Mouse (Mus musculus): ENCODE results near the gene Apopt1. TPM values are rescaled to one million over a fixed set of nuclear protein-coding genes. Genes with fewer than 3 reads are reported as not detected.

Gene Apopt1
- polyA plus RNA-seq, 1 experiment = 8.4 TPM

DNA sequence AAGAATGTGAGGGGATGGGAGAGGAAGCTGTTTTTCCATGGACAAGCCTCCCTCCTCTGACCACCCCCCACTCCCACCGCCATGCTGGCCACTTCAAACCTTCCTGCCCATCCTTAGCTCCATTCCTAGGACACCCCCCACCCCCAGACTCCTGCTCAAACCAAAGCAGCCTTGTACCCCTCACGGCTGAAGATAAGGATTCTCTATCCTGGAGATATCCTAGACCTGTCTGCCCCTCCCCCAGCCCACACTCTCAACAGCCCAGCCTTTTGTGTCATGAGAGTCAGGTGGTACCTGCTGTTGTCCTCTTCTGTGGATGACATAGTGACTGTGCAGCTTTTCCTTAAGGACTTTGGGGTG, 25.0 kb upstream of the Apopt1 start:
- H3K4me3 ChIP-seq (replicated peaks) = no peak overlapping the region
- H3K4me1 ChIP-seq (ENCODE audit: control insufficient read depth) = peaks cover 3% of the 10 kb centered on the region; the same call in 1 of the 2 replicates
- H3K36me3 ChIP-seq (ENCODE audit: control insufficient read depth) = peaks cover 13% of the 10 kb centered on the region
- no peaks in the 10 kb centered on the region for H3K27me3 ChIP-seq (ENCODE audit: control insufficient read depth)
- H3K9me3 ChIP-seq (ENCODE audit: control insufficient read depth, low read length) = no peaks in the 10 kb centered on the region
- no peak for TF ChIP-seq GATA1 (IDR thresholded peaks at IDR 0.05; ENCODE audit: low read length)
- TF ChIP-seq TAL1 (IDR thresholded peaks at IDR 0.05; ENCODE audit: low read length) = no peak

GRCm38 (mm10) chr12:111689426-111689825, 23.6 kb upstream of the Apopt1 start:
- no peak for TF ChIP-seq GATA1 (IDR thresholded peaks at IDR 0.05; ENCODE audit: low read length)
- TF ChIP-seq TAL1 (IDR thresholded peaks at IDR 0.05; ENCODE audit: low read length) = no peak
- H3K4me1 ChIP-seq (ENCODE audit: control insufficient read depth) = peaks cover 8% of the 10 kb centered on the region
- no peaks in the 10 kb centered on the region for H3K9me3 ChIP-seq (ENCODE audit: control insufficient read depth, low read length)
- H3K36me3 ChIP-seq (ENCODE audit: control insufficient read depth) = no peaks in the 10 kb centered on the region; the same call in 1 of the 2 replicates
- no peak overlapping the region for H3K4me3 ChIP-seq (replicated peaks)
- H3K27me3 ChIP-seq (ENCODE audit: control insufficient read depth) = no peaks in the 10 kb centered on the region

GRCm38 (mm10) chr12:111691346-111691872, 21.7 kb upstream of the Apopt1 start:
- H3K36me3 ChIP-seq (ENCODE audit: control insufficient read depth) = no peaks in the 10 kb centered on the region
- H3K4me1 ChIP-seq (ENCODE audit: control insufficient read depth) = peaks cover 8% of the 10 kb centered on the region
- no peaks in the 10 kb centered on the region for H3K9me3 ChIP-seq (ENCODE audit: control insufficient read depth, low read length)
- H3K4me3 ChIP-seq (replicated peaks) = no peak overlapping the region
- no peaks in the 10 kb centered on the region for H3K27me3 ChIP-seq (ENCODE audit: control insufficient read depth)
- TF ChIP-seq GATA1 (IDR thresholded peaks at IDR 0.05; ENCODE audit: low read length) (no peak), TAL1 (IDR thresholded peaks at IDR 0.05; ENCODE audit: low read length) (no peak)

- H3K36me3 ChIP-seq (ENCODE audit: control insufficient read depth) = no peaks in the 10 kb centered on the region
- no peaks in the 10 kb centered on the region for H3K9me3 ChIP-seq (ENCODE audit: control insufficient read depth, low read length)
- TF ChIP-seq TAL1 (IDR thresholded peaks at IDR 0.05; ENCODE audit: low read length) = no peak
- no peak for TF ChIP-seq GATA1 (IDR thresholded peaks at IDR 0.05; ENCODE audit: low read length)
- peaks cover 8% of the 10 kb centered on the region for H3K4me1 ChIP-seq (ENCODE audit: control insufficient read depth)
- H3K4me3 ChIP-seq (replicated peaks) = no peak overlapping the region
- H3K27me3 ChIP-seq (ENCODE audit: control insufficient read depth) = no peaks in the 10 kb centered on the region
Measured at GRCm38 (mm10) chr12:111692899-111693298, 20.2 kb upstream of the Apopt1 start.

DNA sequence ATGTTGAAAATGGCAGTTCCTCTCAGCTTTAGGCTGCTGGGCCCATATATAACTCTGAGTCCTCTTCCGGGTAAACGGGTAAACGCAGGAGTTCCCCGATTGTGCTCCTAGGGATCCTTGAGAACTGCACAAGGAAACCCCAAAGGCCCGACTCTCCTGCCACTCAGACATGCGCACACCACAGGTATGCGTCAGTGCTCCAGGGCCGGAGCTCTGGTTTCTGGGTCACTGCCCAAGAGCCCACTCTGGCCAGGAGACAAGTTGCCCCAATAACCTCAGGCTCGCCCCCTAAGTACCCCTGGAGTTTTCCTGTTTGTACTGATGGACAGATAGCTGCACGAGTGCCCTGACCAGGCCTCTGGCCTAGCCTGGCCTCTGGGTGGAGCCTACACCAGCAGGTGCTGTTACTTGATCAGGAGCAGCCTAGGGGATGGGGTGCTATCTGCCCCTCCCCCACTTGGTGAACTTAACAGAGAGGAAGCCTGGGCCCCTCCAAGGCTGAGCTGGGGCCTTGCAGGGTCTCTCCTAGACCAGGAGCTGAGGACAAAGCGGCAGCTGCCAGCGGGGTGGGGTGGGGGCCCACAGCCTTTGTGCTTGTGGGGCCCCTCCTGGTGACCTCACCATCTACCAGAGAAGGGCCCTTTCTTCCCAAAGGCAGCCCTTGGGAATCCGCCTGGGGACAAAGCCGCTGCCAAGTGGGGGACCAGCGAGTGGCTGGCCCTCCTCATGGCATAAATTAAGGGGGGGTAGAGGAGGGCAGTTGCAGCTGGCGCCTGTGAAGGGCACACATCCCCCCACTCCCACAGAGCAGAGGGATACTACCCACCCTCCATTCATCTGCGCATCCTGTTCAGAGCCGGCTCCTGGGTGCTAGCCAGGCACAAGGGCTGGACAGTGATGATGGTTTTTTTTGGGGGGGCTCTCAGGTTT, 19.5 kb upstream of the Apopt1 start:
- H3K9me3 ChIP-seq (ENCODE audit: control insufficient read depth, low read length) = no peaks in the 10 kb centered on the region
- no peaks in the 10 kb centered on the region for H3K36me3 ChIP-seq (ENCODE audit: control insufficient read depth)
- TF ChIP-seq TAL1 (IDR thresholded peaks at IDR 0.05; ENCODE audit: low read length) (no peak), GATA1 (IDR thresholded peaks at IDR 0.05; ENCODE audit: low read length) (no peak)
- H3K4me1 ChIP-seq (ENCODE audit: control insufficient read depth) = peaks cover 8% of the 10 kb centered on the region
- H3K4me3 ChIP-seq (replicated peaks) = no peak overlapping the region
- no peaks in the 10 kb centered on the region for H3K27me3 ChIP-seq (ENCODE audit: control insufficient read depth)

- no peaks in the 10 kb centered on the region for H3K36me3 ChIP-seq (ENCODE audit: control insufficient read depth)
- H3K4me3 ChIP-seq (replicated peaks) = no peak overlapping the region
- H3K4me1 ChIP-seq (ENCODE audit: control insufficient read depth) = peaks cover 8% of the 10 kb centered on the region
- no peaks in the 10 kb centered on the region for H3K9me3 ChIP-seq (ENCODE audit: control insufficient read depth, low read length)
- no peak for TF ChIP-seq TAL1 (IDR thresholded peaks at IDR 0.05; ENCODE audit: low read length)
- no peak for TF ChIP-seq GATA1 (IDR thresholded peaks at IDR 0.05; ENCODE audit: low read length)
- no peaks in the 10 kb centered on the region for H3K27me3 ChIP-seq (ENCODE audit: control insufficient read depth)
Measured at GRCm38 (mm10) chr12:111694271-111694781, 18.7 kb upstream of the Apopt1 start.

GRCm38 (mm10) chr12:111694880-111695804, 17.9 kb upstream of the Apopt1 start:
- H3K4me3 ChIP-seq (replicated peaks) = no peak overlapping the region
- TF ChIP-seq GATA1 (IDR thresholded peaks at IDR 0.05; ENCODE audit: low read length) = no peak
- no peak for TF ChIP-seq TAL1 (IDR thresholded peaks at IDR 0.05; ENCODE audit: low read length)
- no peaks in the 10 kb centered on the region for H3K9me3 ChIP-seq (ENCODE audit: control insufficient read depth, low read length)
- H3K27me3 ChIP-seq (ENCODE audit: control insufficient read depth) = no peaks in the 10 kb centered on the region
- H3K36me3 ChIP-seq (ENCODE audit: control insufficient read depth) = no peaks in the 10 kb centered on the region
- peaks cover 8% of the 10 kb centered on the region for H3K4me1 ChIP-seq (ENCODE audit: control insufficient read depth)

DNA sequence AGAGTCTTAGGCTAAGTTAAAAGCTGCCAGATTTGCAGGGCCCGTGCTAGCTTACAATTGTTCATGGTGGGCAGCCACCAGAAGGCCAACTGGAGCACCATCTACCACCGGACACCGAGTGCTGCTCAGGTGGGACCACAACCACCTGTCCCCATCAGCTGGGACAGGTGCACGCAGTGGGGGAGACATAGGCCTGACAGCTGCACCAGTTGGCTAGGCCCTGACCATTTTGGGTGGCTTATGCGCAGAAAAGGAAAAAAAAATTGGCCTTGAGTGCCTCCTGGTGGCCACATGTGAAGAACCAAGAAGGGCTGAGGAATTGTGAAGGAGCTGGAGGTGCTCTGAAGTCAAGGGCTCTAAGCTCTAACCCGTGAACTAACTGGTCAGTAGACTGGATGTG, 16.8 kb upstream of the Apopt1 start:
- no peaks in the 10 kb centered on the region for H3K27me3 ChIP-seq (ENCODE audit: control insufficient read depth)
- H3K9me3 ChIP-seq (ENCODE audit: control insufficient read depth, low read length) = no peaks in the 10 kb centered on the region
- H3K4me1 ChIP-seq (ENCODE audit: control insufficient read depth) = peaks cover 8% of the 10 kb centered on the region
- H3K4me3 ChIP-seq (replicated peaks) = no peak overlapping the region
- TF ChIP-seq GATA1 (IDR thresholded peaks at IDR 0.05; ENCODE audit: low read length) (no peak), TAL1 (IDR thresholded peaks at IDR 0.05; ENCODE audit: low read length) (no peak)
- no peaks in the 10 kb centered on the region for H3K36me3 ChIP-seq (ENCODE audit: control insufficient read depth)

Measured in erythroblast, embryonic 14.5 days (primary cell).